Mouse (Mus musculus): ENCODE measurements around the gene Ugp2. TPM values are rescaled to one million over a fixed set of nuclear protein-coding genes. Genes with fewer than 3 reads are reported as not detected.
A peak's percentile ranks its signal among the peaks of the same experiment; 100 is the strongest.

The Ugp2 gene
- polyA plus RNA-seq, 1 experiment from 2014 or later: 53.7 TPM

MicroRNAs encoded within 50 kb of the gene (microRNA counts, 519-probe panel; counts per million panel counts)
- microRNA mmu-miR-1933-3p (1,525 counts per million, percentile 14 among the panel's probes with 10 or more counts), microRNA mmu-miR-1933-5p (965 counts per million, percentile 7 among the panel's probes with 10 or more counts)

Small RNAs within 50 kb of the gene (microRNA-seq; reads per million reads assigned to microRNA genes)
- 0.62 reads per million for gene Mir1933

Other genes with a start within 250 kb of the Ugp2 start
- gene Vps54, start 131.9 kb downstream of the Ugp2 start, polyA plus RNA-seq (2015; fragmentation: Nextera tagmentation; extraction: Ambion mirVana): 9.8 and 11.1 TPM in 2 replicates
- 10.8 and 12.0 TPM in 2 replicates for gene Wdpcp, start 201.0 kb upstream of the Ugp2 start, polyA plus RNA-seq (2015; fragmentation: Nextera tagmentation; extraction: Ambion mirVana)
- gene Mdh1, start 201.2 kb upstream of the Ugp2 start, polyA plus RNA-seq (2015; fragmentation: Nextera tagmentation; extraction: Ambion mirVana): 453 and 497 TPM in 2 replicates